Mouse (Mus musculus): Measurements from ENCODE around the gene Nkd2. TPM values are rescaled to one million over a fixed set of nuclear protein-coding genes. Genes with fewer than 3 reads are reported as not detected.
A peak's percentile ranks its signal among the peaks of the same experiment; 100 is the strongest.

Gene Nkd2
- total and polyA plus RNA-seq, 3 experiments = 1.2 to 2.3 (median 1.9) TPM

- H3K79me2 ChIP-seq (replicated peaks; ENCODE audit: control insufficient read depth, insufficient read depth, low read length) = no peaks in the 10 kb centered on the region
- no peaks in the 10 kb centered on the region for H3K36me3 ChIP-seq (ENCODE audit: control insufficient read depth, insufficient read depth, low read length)
- H3K27ac ChIP-seq = no peak overlapping the region
- H3K4me1 ChIP-seq (ENCODE audit: control insufficient read depth, insufficient read depth, low read length) = peaks cover 1% of the 10 kb centered on the region; the same call in 1 of the 2 replicates
- H3K4me3 ChIP-seq = no peak overlapping the region
- no peaks in the 10 kb centered on the region for H3K27me3 ChIP-seq (ENCODE audit: control insufficient read depth, insufficient read depth, low read length)
- H3K9ac ChIP-seq (ENCODE audit: low read depth, low read length) = no peak overlapping the region
- WGBS = 80% methylated on average over 11 of the region's 11 CpGs
- TF ChIP-seq EP300 (IDR thresholded peaks at IDR 0.05; ENCODE audit: insufficient read depth, low read depth, low read length) (no peak), CTCF (IDR thresholded peaks at IDR 0.05) (no peak), POLR2A (IDR thresholded peaks at IDR 0.05; ENCODE audit: insufficient read depth, low read depth, low read length) (no peak)
- DNase-seq = no peak
- intact Hi-C loops (cut with DNase I) = no loop called here
Measured at GRCm38 (mm10) chr13:73839137-73839548, 8.3 kb downstream of the Nkd2 start.

GRCm38 (mm10) chr13:73837708-73838107 is 9.7 kb downstream of the Nkd2 start:
- Histone ChIP-seq H3K27ac (no peak overlapping the region), H3K9ac (ENCODE audit: low read depth, low read length) (no peak overlapping the region), H3K4me1 (ENCODE audit: control insufficient read depth, insufficient read depth, low read length) (peaks cover 1% of the 10 kb centered on the region; the same call in 1 of the 2 replicates), H3K27me3 (ENCODE audit: control insufficient read depth, insufficient read depth, low read length) (no peaks in the 10 kb centered on the region), H3K36me3 (ENCODE audit: control insufficient read depth, insufficient read depth, low read length) (no peaks in the 10 kb centered on the region), H3K79me2 (replicated peaks; ENCODE audit: control insufficient read depth, insufficient read depth, low read length) (no peaks in the 10 kb centered on the region), H3K4me3 (no peak overlapping the region)
- no peak for DNase-seq
- intact Hi-C loops (cut with DNase I) = no loop called here
- 84% methylated on average over 8 of the region's 8 CpGs for WGBS
- TF ChIP-seq EP300 (IDR thresholded peaks at IDR 0.05; ENCODE audit: insufficient read depth, low read depth, low read length) (no peak), POLR2A (IDR thresholded peaks at IDR 0.05; ENCODE audit: insufficient read depth, low read depth, low read length) (no peak), CTCF (IDR thresholded peaks at IDR 0.05) (no peak)

- no peaks in the 10 kb centered on the region for H3K27me3 ChIP-seq (ENCODE audit: control insufficient read depth, insufficient read depth, low read length)
- no peak overlapping the region for H3K4me3 ChIP-seq
- peaks cover 1% of the 10 kb centered on the region; the same call in 1 of the 2 replicates for H3K4me1 ChIP-seq (ENCODE audit: control insufficient read depth, insufficient read depth, low read length)
- TF ChIP-seq CTCF (IDR thresholded peaks at IDR 0.05) = no peak
- no peak for TF ChIP-seq POLR2A (IDR thresholded peaks at IDR 0.05; ENCODE audit: insufficient read depth, low read depth, low read length)
- TF ChIP-seq EP300 (IDR thresholded peaks at IDR 0.05; ENCODE audit: insufficient read depth, low read depth, low read length) = no peak
- no peak overlapping the region for H3K27ac ChIP-seq
- DNase-seq = no peak
- intact Hi-C loops (cut with DNase I) = no loop called here
- WGBS = 55% methylated on average over 6 of the region's 6 CpGs
- H3K79me2 ChIP-seq (replicated peaks; ENCODE audit: control insufficient read depth, insufficient read depth, low read length) = no peaks in the 10 kb centered on the region
- no peak overlapping the region for H3K9ac ChIP-seq (ENCODE audit: low read depth, low read length)
- no peaks in the 10 kb centered on the region for H3K36me3 ChIP-seq (ENCODE audit: control insufficient read depth, insufficient read depth, low read length)
Measured at GRCm38 (mm10) chr13:73836491-73836890, 10.9 kb downstream of the Nkd2 start.

DNA sequence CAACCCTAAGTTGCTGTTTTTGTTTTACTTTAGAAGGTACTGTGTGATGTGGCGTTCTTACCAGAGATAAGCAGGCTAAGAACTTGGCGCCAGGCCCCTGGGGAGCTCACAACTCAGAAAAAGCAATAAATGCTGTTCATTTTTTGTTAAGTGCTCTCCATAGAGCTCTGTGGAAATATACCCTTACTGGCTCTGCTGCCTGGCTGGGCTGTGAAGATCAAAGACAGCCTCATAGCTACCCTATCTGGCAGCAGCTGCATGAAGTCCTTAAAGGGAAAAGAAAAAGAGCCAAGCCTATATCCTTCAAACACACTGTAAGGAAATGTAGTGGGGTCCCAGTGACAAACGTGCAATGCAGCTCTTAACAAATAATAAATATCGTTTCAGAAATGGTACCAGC is 11.6 kb downstream of the Nkd2 start:
- TF ChIP-seq POLR2A (IDR thresholded peaks at IDR 0.05; ENCODE audit: insufficient read depth, low read depth, low read length) (no peak), EP300 (IDR thresholded peaks at IDR 0.05; ENCODE audit: insufficient read depth, low read depth, low read length) (no peak), CTCF (IDR thresholded peaks at IDR 0.05) (no peak)
- no peaks in the 10 kb centered on the region for H3K27me3 ChIP-seq (ENCODE audit: control insufficient read depth, insufficient read depth, low read length)
- no peak overlapping the region for H3K9ac ChIP-seq (ENCODE audit: low read depth, low read length)
- WGBS = 40% methylated on average over 4 of the region's 4 CpGs
- intact Hi-C loops (cut with DNase I) = no loop called here
- H3K79me2 ChIP-seq (replicated peaks; ENCODE audit: control insufficient read depth, insufficient read depth, low read length) = no peaks in the 10 kb centered on the region
- peaks cover 1% of the 10 kb centered on the region; the same call in 1 of the 2 replicates for H3K4me1 ChIP-seq (ENCODE audit: control insufficient read depth, insufficient read depth, low read length)
- no peaks in the 10 kb centered on the region for H3K36me3 ChIP-seq (ENCODE audit: control insufficient read depth, insufficient read depth, low read length)
- no peak for DNase-seq
- H3K27ac ChIP-seq = no peak overlapping the region
- no peak overlapping the region for H3K4me3 ChIP-seq

- Histone ChIP-seq H3K27ac (no peak overlapping the region), H3K4me3 (no peak overlapping the region), H3K9ac (ENCODE audit: low read depth, low read length) (no peak overlapping the region), H3K4me1 (ENCODE audit: control insufficient read depth, insufficient read depth, low read length) (peaks cover 1% of the 10 kb centered on the region; the same call in 1 of the 2 replicates), H3K79me2 (replicated peaks; ENCODE audit: control insufficient read depth, insufficient read depth, low read length) (no peaks in the 10 kb centered on the region), H3K36me3 (ENCODE audit: control insufficient read depth, insufficient read depth, low read length) (no peaks in the 10 kb centered on the region), H3K27me3 (ENCODE audit: control insufficient read depth, insufficient read depth, low read length) (no peaks in the 10 kb centered on the region)
- DNase-seq = no peak
- intact Hi-C loops (cut with DNase I) = no loop called here
- no peak for TF ChIP-seq CTCF (IDR thresholded peaks at IDR 0.05)
- 78% methylated on average over 12 of the region's 12 CpGs for WGBS
Measured at GRCm38 (mm10) chr13:73833809-73834208, 13.6 kb downstream of the Nkd2 start.

DNA sequence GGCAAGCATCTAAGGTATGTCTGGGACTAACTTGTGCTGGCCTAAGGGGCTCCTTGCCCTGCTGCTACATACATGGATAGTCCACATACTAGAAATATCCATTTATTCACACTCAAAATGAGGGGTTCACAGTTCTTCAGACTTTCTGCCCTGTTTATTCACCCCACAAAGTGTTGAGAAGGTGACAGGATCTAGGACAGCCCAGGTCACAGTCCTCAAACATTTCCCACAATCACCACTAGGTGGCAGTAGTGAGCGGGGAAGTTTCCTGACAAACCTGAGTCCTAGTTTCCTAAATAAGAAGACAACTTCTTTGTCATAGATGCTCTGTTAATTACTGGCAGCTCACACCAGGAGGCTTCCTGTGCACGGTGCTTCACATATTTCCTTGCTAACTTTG is 15.9 kb downstream of the Nkd2 start:
- peaks cover under 1% of the 10 kb centered on the region; the same call in 1 of the 2 replicates for H3K4me1 ChIP-seq (ENCODE audit: control insufficient read depth, insufficient read depth, low read length)
- H3K4me3 ChIP-seq = no peak overlapping the region
- no peak overlapping the region for H3K9ac ChIP-seq (ENCODE audit: low read depth, low read length)
- WGBS = 0% methylated on average over 2 of the region's 2 CpGs
- DNase-seq = peak; percentile 37 to 72
- H3K27me3 ChIP-seq (ENCODE audit: control insufficient read depth, insufficient read depth, low read length) = no peaks in the 10 kb centered on the region
- H3K79me2 ChIP-seq (replicated peaks; ENCODE audit: control insufficient read depth, insufficient read depth, low read length) = no peaks in the 10 kb centered on the region
- no peak overlapping the region for H3K27ac ChIP-seq
- intact Hi-C loops (cut with DNase I) = loop anchor here (1.0 kb wide), 2 partner anchors 76 to 470 kb away; no protein-coding TSS in a partner anchor
- TF ChIP-seq POLR2A (IDR thresholded peaks at IDR 0.05; ENCODE audit: insufficient read depth, low read depth, low read length) (no peak), CTCF (IDR thresholded peaks at IDR 0.05) (peak; percentile 96)
- H3K36me3 ChIP-seq (ENCODE audit: control insufficient read depth, insufficient read depth, low read length) = no peaks in the 10 kb centered on the region
